Mouse (Mus musculus) thymus, adult 2 months (tissue): Measurements from ENCODE around the gene Trio.

Experiments used
- CTCF ChIP-seq: fragments of 200-500 bp; IDR thresholded peaks from 2 replicates; pipeline ENCODE4 v1.5.1; 2012; ENCODE audit warnings: mild to moderate bottlenecking, control low read depth, low read length, moderate library complexity, borderline replicate concordance; ENCODE audit not compliant: control insufficient read depth, poor library complexity, insufficient read depth; ENCODE audit errors: extremely low read depth
- POLR2A ChIP-seq: fragments of 200-500 bp; IDR thresholded peaks from 2 replicates; pipeline ENCODE4 v1.6.1; 2012; ENCODE audit warnings: mild to moderate bottlenecking, low read length, control low read depth, moderate library complexity; ENCODE audit not compliant: control insufficient read depth, poor library complexity, insufficient read depth; ENCODE audit errors: extremely low read depth

DNA sequence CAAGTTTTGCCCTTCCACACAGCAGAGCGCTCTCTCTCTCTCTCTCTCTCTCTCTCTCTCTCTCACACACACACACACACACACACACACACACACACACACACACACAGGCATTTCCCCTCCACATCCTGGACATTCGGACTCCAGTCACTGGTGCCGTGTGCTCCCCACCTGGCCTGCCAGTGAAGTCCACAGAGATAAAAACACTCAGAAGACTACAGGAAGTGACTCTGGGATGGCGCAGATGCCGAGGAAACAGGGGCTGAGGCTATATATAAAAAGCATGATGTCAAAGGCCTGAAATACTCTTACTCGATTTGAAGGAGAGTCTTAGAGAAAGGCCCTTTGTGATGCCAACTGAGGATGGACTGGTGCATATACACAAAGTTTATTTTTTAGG is 166.5 kb downstream of the Trio start:
- TF ChIP-seq POLR2A (no peak), CTCF (no peak)
